In the genomic region with DNA sequence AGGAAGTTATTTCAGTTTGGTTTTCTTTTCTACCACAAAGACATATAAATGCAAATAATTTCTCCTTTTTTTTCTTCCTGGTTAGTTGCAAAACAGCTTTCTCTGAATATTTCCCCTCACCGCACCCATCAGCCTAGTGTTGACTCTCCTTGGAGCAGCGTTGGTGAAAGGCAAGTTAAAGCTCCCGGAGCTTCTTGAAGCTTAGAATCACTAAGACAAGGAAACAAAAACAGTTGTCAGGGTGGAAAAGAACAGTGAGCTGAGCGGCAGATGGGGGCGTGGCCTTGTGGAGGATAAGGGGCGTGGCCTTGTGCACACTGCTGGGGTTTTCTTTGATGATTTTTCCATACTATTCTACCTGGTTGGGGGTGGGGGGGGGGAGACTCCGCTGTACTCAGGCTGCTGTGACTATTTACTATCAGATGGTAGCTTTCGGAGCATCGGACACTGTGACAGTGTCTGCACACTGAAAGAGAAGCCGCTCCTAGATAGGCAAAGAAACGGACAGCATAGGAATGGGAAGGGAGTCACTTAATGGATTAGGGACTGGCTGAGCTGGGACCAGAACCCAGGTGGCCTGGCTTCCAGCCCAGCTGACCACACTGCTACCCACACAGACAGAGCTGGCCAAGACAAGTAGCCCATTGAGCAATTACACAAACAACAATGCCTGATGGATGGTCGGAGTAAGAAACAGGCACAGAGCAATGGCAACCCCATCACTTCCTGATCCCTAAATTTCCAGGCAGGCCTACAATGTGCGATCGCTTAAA, we compare ENCODE assay signal across 8 mouse cellular contexts. TPM values are rescaled to one million over a fixed set of nuclear protein-coding genes. Genes with fewer than 3 reads are reported as not detected.
A peak's percentile ranks its signal among the peaks of the same experiment; 100 is the strongest.
DNase-seq lines count a peak whose midpoint lies in the region; ATAC-seq and TF ChIP-seq lines count a peak whose summit lies in the region.

No protein-coding gene starts in this region.

- peak overlapping the region; percentile 21; the same call in 1 of the 2 replicates for H3K9ac ChIP-seq in ES-Bruce4 (ENCODE audit: low read depth, poor library complexity, severe bottlenecking)
- H3K9ac ChIP-seq in lung, postnatal 0 days (replicated peaks; ENCODE audit: low read depth): no peak overlapping the region

- TF ChIP-seq EP300 in ES-Bruce4 (IDR thresholded peaks at IDR 0.05; ENCODE audit: insufficient read depth, low read depth, low read length): no peak
- TF ChIP-seq EP300 in lung, postnatal 0 days (IDR thresholded peaks at IDR 0.05): no peak

- TF ChIP-seq POLR2A in ES-Bruce4 (IDR thresholded peaks at IDR 0.05; ENCODE audit: insufficient read depth, low read length): no peak

- 20% methylated on average over 14 of the region's 14 CpGs for WGBS in lung, postnatal 0 days

- H3K4me2 ChIP-seq in lung, postnatal 0 days (replicated peaks; ENCODE audit: low read depth, low read length): peak overlapping the region; percentile 44

- H3K4me1 ChIP-seq in ES-Bruce4 (ENCODE audit: control insufficient read depth, insufficient read depth, low read length): no peaks in the 10 kb centered on the region
- peaks cover 10% of the 10 kb centered on the region; the same call in 1 of the 2 replicates for H3K4me1 ChIP-seq in lung, postnatal 0 days (ENCODE audit: insufficient read depth, low read depth, low read length)

- no peaks in the 10 kb centered on the region for H3K27me3 ChIP-seq in ES-Bruce4 (ENCODE audit: control insufficient read depth, insufficient read depth, low read length, poor library complexity, severe bottlenecking)
- H3K27me3 ChIP-seq in lung, postnatal 0 days (replicated peaks; ENCODE audit: insufficient read depth, low read length): no peaks in the 10 kb centered on the region

- peak overlapping the region; percentile 9 for H3K27ac ChIP-seq in ES-Bruce4 (ENCODE audit: insufficient read depth, low read length)
- peak overlapping the region; percentile 96 for H3K27ac ChIP-seq in layer of hippocampus, adult 2 months
- H3K27ac ChIP-seq in lung, postnatal 0 days (ENCODE audit: low read length): peak overlapping the region; percentile 59

- intact Hi-C loops in heart, postnatal 36 days (cut with DNase I): no loop called here

- 0 out of 2 replicates have a peak, but pooled peaks have one; percentile 48 for ATAC-seq in erythroblast, adult 5-6 weeks (replicated peaks; ENCODE audit: low FRiP score, poor library complexity, severe bottlenecking)
- ATAC-seq in lung, postnatal 0 days: 0 out of 2 replicates have a peak, but pooled peaks have one; percentile 6

- no peaks in the 10 kb centered on the region for H3K9me3 ChIP-seq in ES-Bruce4 (replicated peaks; ENCODE audit: control insufficient read depth, insufficient read depth, low read length, poor library complexity, severe bottlenecking)
- H3K9me3 ChIP-seq in lung, postnatal 0 days (ENCODE audit: low read length): no peaks in the 10 kb centered on the region

- peak; percentile 56 for DNase-seq in adrenal gland, postnatal 25 days
- peak; percentile 34 to 52 for DNase-seq in heart, postnatal 36 days
- DNase-seq in layer of hippocampus, adult 2 months (ENCODE audit: low spot score in 2 of 2): peak; percentile 40 to 53
- DNase-seq in lung, postnatal 0 days (ENCODE audit: low spot score): peak; percentile 86
- peak; percentile 73 for DNase-seq in retina, embryonic 14.5 days (ENCODE audit: low spot score)
- DNase-seq in ovary, adult 18-20 months (ENCODE audit: low spot score): no peak

- peak overlapping the region; percentile 40 for H3K4me3 ChIP-seq in ES-Bruce4 (ENCODE audit: low read depth, low read length)
- H3K4me3 ChIP-seq in layer of hippocampus, adult 2 months: peak overlapping the region; percentile 3; the same call in 1 of the 2 replicates
- no peak overlapping the region for H3K4me3 ChIP-seq in lung, postnatal 0 days (ENCODE audit: low read depth, low read length)

- TF ChIP-seq CTCF in ES-Bruce4 (IDR thresholded peaks at IDR 0.05; ENCODE audit: low read depth, low read length): no peak
- TF ChIP-seq CTCF in layer of hippocampus, adult 2 months (conservative IDR thresholded peaks at IDR 0.05): no peak
- TF ChIP-seq CTCF in lung, postnatal 0 days (IDR thresholded peaks at IDR 0.05): no peak

- no peaks in the 10 kb centered on the region for H3K36me3 ChIP-seq in ES-Bruce4 (ENCODE audit: control insufficient read depth, insufficient read depth, low read length, poor library complexity, severe bottlenecking)
- no peaks in the 10 kb centered on the region for H3K36me3 ChIP-seq in lung, postnatal 0 days (ENCODE audit: insufficient read depth, low read length)

RNA-seq across cellular contexts. Expression of a gene that starts 2.0 kb away (rescaled TPM):
- 42.5 and 42.7 TPM in 2 replicates for polyA plus RNA-seq in ES-Bruce4 (2011; ENCODE audit: insufficient read depth, insufficient read length, low read depth, missing spikeins)
- total RNA-seq in adrenal gland, postnatal 25 days (2021): 25.8 and 40.5 TPM in 2 replicates
- total RNA-seq in erythroblast, adult 5-6 weeks (2015; ENCODE audit: low replicate concordance): 1.0 and 2.1 TPM in 2 replicates
- total RNA-seq in erythroblast, adult 5-6 weeks (2017; ENCODE audit: low replicate concordance): 6.1 and 12.8 TPM in 2 replicates
- 10 to 100 TPM; 56.7 to 67.6 TPM for total RNA-seq in heart, postnatal 36 days (2021)
- 10 to 100 TPM; 30.1 to 33.4 TPM for total RNA-seq in layer of hippocampus, adult 2 months (2021)
- polyA plus RNA-seq in lung, postnatal 0 days (2015; fragmentation: Nextera tagmentation; extraction: Ambion mirVana): 30.2 and 30.6 TPM in 2 replicates

RNA-seq across cellular contexts. Expression of a gene that starts 44.0 kb away (rescaled TPM):
- polyA plus RNA-seq in ES-Bruce4 (2011; ENCODE audit: insufficient read depth, insufficient read length, low read depth, missing spikeins): 12.6 and 14.2 TPM in 2 replicates
- 39.0 and 41.2 TPM in 2 replicates for total RNA-seq in adrenal gland, postnatal 25 days (2021)
- 2.5 and 14.2 TPM in 2 replicates for total RNA-seq in erythroblast, adult 5-6 weeks (2015; ENCODE audit: low replicate concordance)
- 5.1 and 7.1 TPM in 2 replicates for total RNA-seq in erythroblast, adult 5-6 weeks (2017; ENCODE audit: low replicate concordance)
- total RNA-seq in heart, postnatal 36 days (2021): 10 to 100 TPM; 22.3 to 26.0 TPM
- 10 to 100 TPM; 45.5 to 48.3 TPM for total RNA-seq in layer of hippocampus, adult 2 months (2021)
- polyA plus RNA-seq in lung, postnatal 0 days (2015; fragmentation: Nextera tagmentation; extraction: Ambion mirVana): 32.3 and 32.8 TPM in 2 replicates

RNA-seq across cellular contexts. Expression of a gene that starts 59.5 kb away (rescaled TPM):
- polyA plus RNA-seq in ES-Bruce4 (2011; ENCODE audit: insufficient read depth, insufficient read length, low read depth, missing spikeins): 4.3 and 7.4 TPM in 2 replicates
- total RNA-seq in adrenal gland, postnatal 25 days (2021): 16.3 and 27.0 TPM in 2 replicates
- not detected in 2 replicates for total RNA-seq in erythroblast, adult 5-6 weeks (2015; ENCODE audit: low replicate concordance)
- total RNA-seq in erythroblast, adult 5-6 weeks (2017; ENCODE audit: low replicate concordance): 0.34 TPM in 1 of 2 replicates, not detected in the other
- total RNA-seq in heart, postnatal 36 days (2021): 1 to 10 TPM; 2.0 to 5.6 TPM
- total RNA-seq in layer of hippocampus, adult 2 months (2021): 1 to 10 TPM; 4.3 to 5.3 TPM
- 7.5 and 11.3 TPM in 2 replicates for polyA plus RNA-seq in lung, postnatal 0 days (2015; fragmentation: Nextera tagmentation; extraction: Ambion mirVana)

Comparison
In these comparisons a context has a peak if more than half of its experiments do, and no peak if none do; other contexts are left out.
1. H3K27ac ChIP-seq: peak in every context shown above with its lines; median percentile 96 in layer of hippocampus, adult 2 months; 59 in lung, postnatal 0 days; 9 in ES-Bruce4.